Mouse (Mus musculus) ES-Bruce4 (cell line): Measurements from ENCODE around the gene Ank3.

ENCODE experiments used
- CTCF ChIP-seq: IDR thresholded peaks from one replicate; pipeline ENCODE4 v1.8.1; 2011; ENCODE audit warnings: low read depth, low read length
- POLR2A ChIP-seq: IDR thresholded peaks from one replicate; pipeline ENCODE4 v1.8.1; 2011; ENCODE audit warnings: low read length; ENCODE audit not compliant: insufficient read depth

- TF ChIP-seq POLR2A (no peak), CTCF (no peak)
Observed at GRCm38 (mm10) chr10:69451006-69451405, 52.4 kb downstream of the Ank3 start.
